Mouse (Mus musculus) NIH3T3 (cell line): ENCODE measurements around the gene Arf6.
A peak's percentile ranks its signal among the peaks of the same experiment; 100 is the strongest.

Source experiments
- DNase-seq: peaks from one replicate; pipeline ENCODE4 v3.0.0-alpha.2; 2012; ENCODE audit warnings: low read depth

The Arf6 gene

DNA sequence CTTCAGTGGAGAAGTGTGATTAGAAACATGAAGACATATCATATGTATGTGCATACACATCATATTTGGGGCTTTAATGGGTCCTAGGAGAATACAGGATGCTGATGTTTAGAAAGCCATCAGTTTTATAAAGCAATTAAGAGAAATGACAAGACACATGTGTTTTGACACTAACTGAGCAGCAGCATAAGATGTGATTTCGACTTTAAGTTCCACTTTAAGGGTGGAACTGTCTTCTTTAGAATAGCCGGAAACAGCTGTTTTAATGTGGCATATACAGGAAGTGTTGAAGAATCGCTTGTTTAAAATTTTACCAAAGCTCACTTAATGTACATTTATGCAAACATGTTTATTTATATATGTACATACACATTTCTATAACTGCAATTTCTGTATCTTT lies 41.4 kb downstream of the Arf6 start:
- no peak for DNase-seq

DNA sequence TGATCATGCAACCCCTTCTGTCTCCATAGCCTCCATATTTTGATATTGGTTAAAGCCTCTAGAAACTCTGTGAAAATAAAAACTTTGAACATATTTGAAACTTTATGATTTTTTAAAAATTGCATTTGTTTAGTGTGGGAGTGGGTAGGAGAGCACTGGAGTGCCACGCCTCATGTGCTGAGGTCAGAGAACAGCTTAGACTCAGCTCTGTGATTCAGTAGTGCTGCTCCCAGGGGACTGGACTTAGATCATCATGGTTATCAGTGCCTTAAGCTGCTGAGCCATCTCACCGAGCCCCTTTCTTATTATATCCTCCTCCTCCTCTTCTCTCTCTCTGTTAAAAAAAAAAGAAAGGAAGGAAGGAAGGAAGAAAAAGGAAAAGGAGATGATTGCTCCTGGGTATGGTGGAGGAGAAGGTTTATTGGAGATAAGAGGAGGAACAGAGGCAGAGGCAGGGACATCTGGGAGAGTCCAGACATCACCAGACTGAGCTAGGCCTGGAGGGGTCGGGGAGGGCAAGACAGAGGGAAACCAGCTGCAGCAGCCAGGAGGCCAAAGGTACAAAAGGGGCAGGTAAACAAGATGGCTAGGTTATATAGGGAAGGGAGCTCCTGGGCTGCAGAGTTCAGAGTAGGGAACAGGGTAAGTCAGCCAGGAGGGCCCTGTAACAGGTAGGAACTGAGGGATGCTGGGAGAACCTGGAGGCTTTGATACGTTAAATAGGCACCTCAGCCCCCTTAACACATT lies 43.0 kb downstream of the Arf6 start:
- DNase-seq, result peak; percentile 62

DNA sequence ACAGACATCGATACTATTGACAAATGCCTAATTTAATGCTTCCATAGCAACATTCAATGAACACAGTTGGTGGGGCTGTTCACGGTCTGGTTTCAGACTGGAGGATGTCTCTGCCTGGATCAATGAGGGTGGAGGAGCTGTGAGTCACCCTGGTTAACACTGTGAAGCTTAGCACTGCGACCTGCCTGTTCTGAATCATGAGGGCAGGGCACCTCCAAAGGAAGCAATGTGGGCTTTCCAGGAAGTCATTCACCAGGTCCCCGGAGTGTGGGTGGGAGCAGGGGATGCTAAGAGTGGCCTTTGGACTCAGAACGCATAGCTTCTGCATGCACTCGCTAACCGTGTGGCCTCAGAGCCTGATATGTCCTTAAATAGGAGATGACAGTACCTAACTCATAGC lies 44.8 kb downstream of the Arf6 start:
- peak; percentile 57 for DNase-seq

DNA sequence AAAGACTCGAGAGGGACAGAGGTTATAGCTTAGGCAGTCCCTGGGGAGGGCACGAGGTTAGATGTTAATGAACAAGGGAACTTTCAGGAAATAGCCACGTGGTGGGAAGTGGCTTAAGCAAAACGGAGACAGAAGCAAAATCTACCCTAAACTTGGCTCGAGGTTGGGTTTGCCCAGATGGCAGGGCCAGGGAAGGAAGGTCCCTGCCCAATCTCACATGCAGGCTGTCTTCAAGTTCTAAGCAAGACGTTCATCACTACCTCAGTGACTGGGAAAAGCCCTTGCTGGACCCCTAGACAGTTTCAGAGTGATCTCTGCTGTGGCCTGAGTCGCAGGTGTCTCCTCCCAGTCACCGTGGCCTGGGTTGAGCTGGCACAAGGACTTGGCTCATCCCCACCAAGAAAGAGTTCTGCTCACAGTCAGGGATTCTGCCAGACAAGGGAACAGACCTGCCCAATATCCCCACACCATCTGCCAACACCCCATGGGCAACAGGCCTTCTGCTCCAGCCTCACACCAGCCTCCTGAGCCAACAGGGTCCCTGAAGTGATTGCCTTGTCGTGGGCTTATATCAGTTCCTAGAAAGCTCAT lies 45.8 kb downstream of the Arf6 start:
- DNase-seq, result no peak

DNA sequence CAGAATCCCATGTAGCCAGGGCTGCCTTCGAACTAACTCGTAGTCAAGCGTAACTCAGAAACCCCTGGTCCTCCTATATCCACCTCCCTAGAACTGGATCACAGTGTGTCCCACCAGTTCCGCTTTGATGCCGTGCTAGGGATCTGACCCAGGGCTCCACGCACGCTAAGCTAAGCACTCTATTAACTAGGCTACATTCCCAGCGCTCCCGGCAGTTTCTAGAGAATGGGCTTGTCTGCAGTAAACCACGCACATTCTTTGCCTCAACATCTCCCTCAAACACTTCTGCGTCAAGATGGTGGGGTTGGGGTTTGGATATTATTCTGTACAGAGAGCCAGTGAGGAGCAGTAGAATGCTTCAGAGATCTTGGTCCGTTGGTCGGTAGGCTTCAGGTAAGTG lies 46.7 kb downstream of the Arf6 start:
- no peak for DNase-seq

DNA sequence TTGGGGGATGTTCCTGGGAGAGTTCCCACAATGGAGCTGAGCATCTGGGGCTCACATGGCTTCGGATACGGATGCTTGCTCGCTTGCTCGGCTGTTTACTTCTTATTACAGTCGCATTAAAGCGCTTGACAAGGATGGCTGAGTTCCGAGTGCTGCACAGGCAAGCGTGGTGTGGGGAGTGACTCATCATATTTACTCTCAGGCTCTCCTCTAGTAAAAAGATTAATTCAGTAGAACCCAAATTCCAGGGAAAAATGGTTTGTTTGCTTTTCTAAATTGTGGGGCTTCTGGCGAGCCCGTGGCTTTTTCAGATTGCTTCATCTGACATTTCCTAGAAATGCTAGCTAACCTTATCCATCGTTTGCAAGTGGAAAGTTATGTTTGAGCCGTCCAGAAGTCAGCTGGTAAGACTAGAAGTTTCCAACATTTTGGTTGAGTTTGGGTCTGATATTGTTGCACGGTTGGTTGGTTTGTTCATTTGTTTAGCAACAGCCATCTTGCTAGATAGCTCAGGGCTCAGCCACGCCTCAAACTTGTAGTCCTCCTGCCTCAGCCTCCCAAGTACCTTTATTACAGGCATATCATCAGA lies 47.2 kb downstream of the Arf6 start:
- DNase-seq, result peak; percentile 85

DNA sequence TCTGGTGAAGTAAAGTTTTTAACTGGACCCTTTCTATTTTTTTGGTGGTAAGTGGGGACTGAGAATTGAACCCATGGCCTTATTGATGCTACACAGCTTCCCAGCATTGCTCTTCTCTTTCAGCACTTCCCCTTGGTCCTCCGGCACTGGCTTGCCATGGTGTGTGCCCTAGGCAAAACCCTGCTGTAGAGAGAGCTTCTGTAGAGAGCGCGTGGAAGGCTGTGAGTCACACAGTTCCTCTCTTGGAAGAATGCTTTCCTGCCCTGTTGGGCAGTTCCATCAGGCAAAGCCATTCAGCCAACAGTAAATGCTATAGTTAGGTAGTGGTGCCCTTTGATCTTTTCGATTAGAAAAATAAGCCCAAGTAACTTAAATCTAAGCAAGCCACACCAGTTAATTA lies 47.7 kb downstream of the Arf6 start:
- peak; percentile 65 for DNase-seq

DNA sequence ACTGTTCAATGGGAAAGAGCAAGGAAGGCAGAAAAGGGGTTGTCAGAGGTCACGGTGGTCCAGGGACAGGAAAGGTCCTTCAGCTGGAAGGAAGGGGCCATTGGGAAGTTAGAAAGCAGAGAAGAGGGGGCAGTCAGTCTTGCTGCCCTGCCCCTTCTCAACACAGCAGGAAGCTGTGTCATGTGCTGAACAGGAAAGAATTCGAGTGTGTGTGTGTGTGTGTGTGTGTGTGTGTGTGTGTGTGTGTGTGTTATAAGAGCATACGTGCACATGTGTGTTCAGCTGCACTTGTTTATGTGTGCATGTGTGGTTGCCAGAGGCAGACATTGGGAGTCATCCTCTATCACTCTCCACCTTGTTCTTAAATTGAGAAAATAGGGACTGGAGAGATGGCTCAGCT lies 48.8 kb downstream of the Arf6 start:
- no peak for DNase-seq

DNA sequence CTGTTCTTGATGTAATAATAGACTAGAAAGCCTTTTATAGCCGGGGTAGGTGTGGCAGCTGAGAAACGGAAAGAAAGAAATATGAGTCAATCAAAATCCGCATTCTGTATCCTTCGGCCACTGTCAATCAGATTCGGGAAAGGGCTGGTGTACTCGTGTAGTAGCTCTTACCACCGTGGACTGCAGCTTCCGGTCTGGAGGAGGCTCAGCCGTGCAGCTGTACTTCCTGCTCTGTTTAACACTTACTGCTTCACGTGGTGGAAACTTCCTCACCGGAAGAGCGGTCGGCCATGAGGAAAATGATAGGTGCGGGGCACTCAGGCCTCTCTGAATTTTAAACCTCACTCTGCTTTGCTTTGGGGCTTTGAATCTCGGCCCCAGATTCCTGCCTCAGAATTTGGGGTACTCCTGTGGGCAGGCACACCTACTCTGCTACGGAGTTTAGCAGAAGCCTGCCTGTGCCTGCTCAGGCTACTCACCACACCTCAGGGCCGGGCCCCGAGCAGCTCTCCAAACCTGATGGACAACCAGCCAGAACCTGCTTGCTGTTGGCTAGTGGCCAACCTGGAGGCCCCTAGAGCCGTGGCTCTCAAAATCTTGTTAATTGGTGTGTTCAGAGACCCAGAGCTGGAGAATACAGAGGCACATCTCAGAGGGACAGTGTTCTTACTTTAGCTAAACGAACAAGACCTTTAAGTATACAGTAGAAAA lies 51.0 kb downstream of the Arf6 start:
- no peak for DNase-seq
